Mouse (Mus musculus): ENCODE results near the gene Gm8660.
"Not testable (repeated sequence)": the region's sequence is repeated elsewhere in the genome, so short reads cannot be mapped to it uniquely, and the experiment has no call there.

The Gm8660 gene

GRCm38 (mm10) chr7:22370939-22371338 lies at the start of gene Gm8660:
TSS of gene Gm8660 (minus strand) at chr7:22371039.
- not testable (repeated sequence) for DNase-seq (ENCODE audit: low read depth, low spot score)

DNA sequence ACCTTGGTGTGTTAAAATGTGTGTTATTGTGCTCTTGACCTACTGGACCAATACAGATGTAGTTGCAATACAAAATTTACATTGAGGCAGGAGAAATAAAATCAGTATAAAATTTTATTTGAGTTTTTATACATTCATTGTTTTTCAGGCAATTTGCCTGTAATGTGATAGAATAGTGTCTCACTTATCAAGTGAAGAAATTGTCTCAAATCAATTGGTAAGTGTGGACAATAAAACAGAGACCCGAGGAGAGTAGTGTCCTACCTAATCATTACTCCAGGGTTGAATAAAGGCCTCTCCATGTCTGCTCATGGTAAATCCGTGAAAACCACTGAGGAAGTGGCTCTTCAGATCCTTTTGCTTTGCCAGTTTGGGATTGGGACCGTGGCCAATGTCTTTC lies 42.4 kb upstream of the Gm8660 start, which contains the start of gene Vmn1r148:
Vmn1r148 (plus strand) TSS at position 301 of the 400 bp plus-strand sequence.
- not testable (repeated sequence) for DNase-seq (ENCODE audit: low read depth, low spot score)

DNA sequence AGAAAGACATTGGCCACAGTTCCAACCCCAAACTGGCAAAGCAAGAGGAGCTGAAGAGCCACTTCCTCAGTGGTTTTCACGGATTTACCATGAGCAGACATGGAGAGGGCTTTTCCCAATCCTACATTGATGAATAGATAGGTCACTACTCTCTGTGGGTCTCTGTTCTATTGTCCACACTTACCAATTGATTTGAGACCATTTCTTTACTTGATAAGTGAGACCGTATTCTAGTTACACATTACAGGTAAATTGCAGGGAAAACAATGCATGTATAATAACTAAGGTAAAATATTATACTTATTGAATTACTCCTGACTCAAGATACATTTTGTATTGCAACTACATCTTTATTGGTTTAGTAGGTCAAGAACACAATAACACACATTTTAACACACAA lies 41.2 kb downstream of the Gm8660 start, which contains the start of gene Gm4187:
Gm4187 (minus strand) TSS at position 101 of the 400 bp plus-strand sequence.
- not testable (repeated sequence) for DNase-seq (ENCODE audit: low read depth, low spot score)
